Mouse (Mus musculus): ENCODE results near the gene Arr3. TPM values are rescaled to one million over a fixed set of nuclear protein-coding genes. Genes with fewer than 3 reads are reported as not detected.

Gene Arr3
- polyA plus RNA-seq, 1 experiment from 2014 or later, result not detected

Other genes starting within 250 kb of the Arr3 start
- gene Otud6a, start 176.5 kb upstream of the Arr3 start, polyA plus RNA-seq (2014; fragmentation: Nextera tagmentation; extraction: Ambion mirVana), result not detected in 2 replicates
- 0.32 and 0.71 TPM in 2 replicates for gene Awat2, start 162.8 kb upstream of the Arr3 start, polyA plus RNA-seq (2014; fragmentation: Nextera tagmentation; extraction: Ambion mirVana)
- gene Igbp1, start 111.2 kb upstream of the Arr3 start, polyA plus RNA-seq (2014; fragmentation: Nextera tagmentation; extraction: Ambion mirVana), result 42.0 and 45.0 TPM in 2 replicates
- not detected in 2 replicates for gene Dgat2l6, start 80.7 kb upstream of the Arr3 start, polyA plus RNA-seq (2014; fragmentation: Nextera tagmentation; extraction: Ambion mirVana)
- not detected in 2 replicates for gene Awat1, start 33.2 kb upstream of the Arr3 start, polyA plus RNA-seq (2014; fragmentation: Nextera tagmentation; extraction: Ambion mirVana)
- gene P2ry4, start 10.6 kb upstream of the Arr3 start, polyA plus RNA-seq (2014; fragmentation: Nextera tagmentation; extraction: Ambion mirVana), result not detected in 2 replicates
- gene Kif4, start 20.2 kb downstream of the Arr3 start, polyA plus RNA-seq (2014; fragmentation: Nextera tagmentation; extraction: Ambion mirVana), result 39.7 and 40.7 TPM in 2 replicates
- 144 and 145 TPM in 2 replicates for gene Pdzd11, start 21.1 kb downstream of the Arr3 start, polyA plus RNA-seq (2014; fragmentation: Nextera tagmentation; extraction: Ambion mirVana)
- gene Gdpd2, start 124.4 kb downstream of the Arr3 start, polyA plus RNA-seq (2014; fragmentation: Nextera tagmentation; extraction: Ambion mirVana), result 12.8 and 15.6 TPM in 2 replicates
- gene Dlg3, start 162.2 kb downstream of the Arr3 start, polyA plus RNA-seq (2014; fragmentation: Nextera tagmentation; extraction: Ambion mirVana), result 8.1 and 13.8 TPM in 2 replicates

All from hindbrain, embryonic 11.5 days (tissue).